In genomic region chrX:103321146-103321545, GRCm38 (mm10) we compare ENCODE assay signal across 15 mouse cellular contexts. TPM values are rescaled to one million over a fixed set of nuclear protein-coding genes. Genes with fewer than 3 reads are reported as not detected.
DNase-seq lines count a peak whose midpoint lies in the region; ATAC-seq and TF ChIP-seq lines count a peak whose summit lies in the region.
"Had no signal": no experiment of that assay in that cellular context is flagged by ENCODE, and none has a peak within 500 bp of the region (broad histone marks: within the 10 kb centered on the region; RNA-seq: fewer than 3 reads in every experiment).

Gene Cdx4 (plus strand): TSS chrX:103321398.

- H3K9me3 ChIP-seq in heart, embryonic 13.5 days: no peaks in the 10 kb centered on the region
- no peaks in the 10 kb centered on the region for H3K9me3 ChIP-seq in forebrain, embryonic 16.5 days (ENCODE audit: control insufficient read depth, low read length)
- no peaks in the 10 kb centered on the region for H3K9me3 ChIP-seq in midbrain, embryonic 10.5 days (replicated peaks)

- H3K4me3 ChIP-seq in heart, embryonic 13.5 days: peak within 1 kb of the TSS; percentile 29
- peak within 1 kb of the TSS; percentile 17 for H3K4me3 ChIP-seq in forebrain, embryonic 16.5 days (replicated peaks; ENCODE audit: low read length)
- H3K4me3 ChIP-seq in midbrain, embryonic 10.5 days: peak within 1 kb of the TSS; percentile 37
- no peak within 1 kb of the TSS for H3K4me3 ChIP-seq in gastrocnemius, adult 2 months

- TF ChIP-seq CTCF in gastrocnemius, adult 2 months (IDR thresholded peaks at IDR 0.05): no peak

- no peaks in the 10 kb centered on the region for H3K36me3 ChIP-seq in heart, embryonic 13.5 days
- no peaks in the 10 kb centered on the region for H3K36me3 ChIP-seq in forebrain, embryonic 16.5 days (ENCODE audit: control insufficient read depth, insufficient read depth)
- H3K36me3 ChIP-seq in midbrain, embryonic 10.5 days: no peaks in the 10 kb centered on the region

- WGBS in heart, embryonic 13.5 days: 8% methylated on average over 13 of the region's 13 CpGs
- 14% methylated on average over 13 of the region's 13 CpGs for WGBS in forebrain, embryonic 16.5 days
- WGBS in midbrain, embryonic 10.5 days: 21% methylated on average over 13 of the region's 13 CpGs

- intact Hi-C loops in gastrocnemius, adult 2 months (cut with DNase I): no loop called here

- H3K4me1 ChIP-seq in heart, embryonic 13.5 days: no peaks in the 10 kb centered on the region
- H3K4me1 ChIP-seq in forebrain, embryonic 16.5 days (replicated peaks; ENCODE audit: control insufficient read depth, insufficient read depth, low read length): no peaks in the 10 kb centered on the region
- peaks cover 7% of the 10 kb centered on the region; the same call in 1 of the 2 replicates for H3K4me1 ChIP-seq in midbrain, embryonic 10.5 days

- no peak for DNase-seq in heart, postnatal 4 days
- peak; percentile 72 for DNase-seq in ES-CJ7 (ENCODE audit: low read depth, low spot score)
- DNase-seq in midbrain, embryonic 10.5 days (ENCODE audit: low spot score): no peak
- no peak for DNase-seq in cerebellum, adult 9-10 months
- DNase-seq in left cerebral cortex, adult 18-20 months (ENCODE audit: low spot score in 2 of 2): no peak
- DNase-seq in gastrocnemius, adult 2 months: no peak
- DNase-seq: adrenal gland, adult 2 months; cerebellum, adult 8-10 months had no signal

- H3K9ac ChIP-seq in heart, embryonic 13.5 days: no peak within 1 kb of the TSS
- H3K9ac ChIP-seq in forebrain, embryonic 16.5 days (replicated peaks; ENCODE audit: low read depth, low read length): no peak within 1 kb of the TSS

- peaks cover 90% of the 10 kb centered on the region for H3K27me3 ChIP-seq in heart, embryonic 13.5 days (replicated peaks)
- peaks cover 45% of the 10 kb centered on the region for H3K27me3 ChIP-seq in forebrain, embryonic 16.5 days (replicated peaks; ENCODE audit: control insufficient read depth, insufficient read depth, low read length)
- peaks cover 98% of the 10 kb centered on the region for H3K27me3 ChIP-seq in midbrain, embryonic 10.5 days (ENCODE audit: low read depth, poor library complexity, severe bottlenecking)

- H3K4me2 ChIP-seq in heart, embryonic 13.5 days: peak within 1 kb of the TSS; percentile 49
- H3K4me2 ChIP-seq in forebrain, embryonic 16.5 days (ENCODE audit: low read length): peak within 1 kb of the TSS; percentile 33

- H3K27ac ChIP-seq in heart, embryonic 13.5 days (replicated peaks): no peak within 1 kb of the TSS
- H3K27ac ChIP-seq in forebrain, embryonic 16.5 days (ENCODE audit: low read length): no peak within 1 kb of the TSS
- H3K27ac ChIP-seq in midbrain, embryonic 10.5 days (replicated peaks): no peak within 1 kb of the TSS
- no peak within 1 kb of the TSS for H3K27ac ChIP-seq in gastrocnemius, adult 2 months
- H3K27ac ChIP-seq: macrophage had no signal

- no peak for ATAC-seq in heart, embryonic 13.5 days (ENCODE audit: extremely low read depth, insufficient number of reproducible peaks, low FRiP score, low TSS enrichment)
- ATAC-seq in forebrain, embryonic 16.5 days: no peak

RNA-seq across cellular contexts. Expression of gene Cdx4, which starts in this region (rescaled TPM):
- polyA plus RNA-seq in heart, embryonic 13.5 days (2015; fragmentation: Nextera tagmentation; extraction: Ambion mirVana): not detected in 2 replicates
- total RNA-seq in heart, postnatal 4 days (2021): not detected
- polyA plus RNA-seq in forebrain, embryonic 16.5 days (2015; fragmentation: Nextera tagmentation; extraction: Ambion mirVana): not detected in 2 replicates
- polyA plus RNA-seq in midbrain, embryonic 10.5 days (2016; fragmentation: Nextera tagmentation; extraction: Ambion mirVana): not detected in 2 replicates
- total RNA-seq in left cerebral cortex, adult 18-20 months (2021): not detected
- not detected for total RNA-seq in gastrocnemius, adult 2 months (2021)
- total RNA-seq: adrenal gland, adult 2 months; gastrocnemius, adult 8-10 months; layer of hippocampus, postnatal 10 days had no signal
- polyA plus RNA-seq: C2C12; macrophage; small intestine, adult 2 months had no signal
